ENCODE assay signal across 10 mouse cellular contexts in genomic region chr11:62911362-62911761, GRCm38 (mm10). TPM values are rescaled to one million over a fixed set of nuclear protein-coding genes. Genes with fewer than 3 reads are reported as not detected.
A peak's percentile ranks its signal among the peaks of the same experiment; 100 is the strongest.
DNase-seq lines count a peak whose midpoint lies in the region; ATAC-seq and TF ChIP-seq lines count a peak whose summit lies in the region.
"Had no signal": no experiment of that assay in that cellular context is flagged by ENCODE, and none has a peak within 500 bp of the region (broad histone marks: within the 10 kb centered on the region; RNA-seq: fewer than 3 reads in every experiment).

No protein-coding gene starts in this region.

- no peak overlapping the region for H3K4me3 ChIP-seq in embryonic facial prominence, embryonic 13.5 days
- no peak overlapping the region for H3K4me3 ChIP-seq in embryonic facial prominence, embryonic 10.5 days
- no peak overlapping the region for H3K4me3 ChIP-seq in layer of hippocampus, adult 2 months
- H3K4me3 ChIP-seq in hindbrain, postnatal 0 days (ENCODE audit: low read length) = no peak overlapping the region
- H3K4me3 ChIP-seq: lung, embryonic 15.5 days had no signal

- no peak overlapping the region for H3K4me2 ChIP-seq in embryonic facial prominence, embryonic 13.5 days
- no peak overlapping the region for H3K4me2 ChIP-seq in hindbrain, postnatal 0 days (ENCODE audit: low read depth, low read length)
- H3K4me2 ChIP-seq: lung, embryonic 15.5 days had no signal

- H3K9ac ChIP-seq in embryonic facial prominence, embryonic 13.5 days = no peak overlapping the region
- no peak overlapping the region for H3K9ac ChIP-seq in hindbrain, postnatal 0 days (replicated peaks; ENCODE audit: low read length)
- H3K9ac ChIP-seq: lung, embryonic 15.5 days had no signal

- peak overlapping the region; percentile 57 for H3K27ac ChIP-seq in embryonic facial prominence, embryonic 13.5 days
- no peak overlapping the region for H3K27ac ChIP-seq in embryonic facial prominence, embryonic 10.5 days (replicated peaks)
- peak overlapping the region; percentile 69 for H3K27ac ChIP-seq in layer of hippocampus, adult 2 months
- H3K27ac ChIP-seq in hindbrain, postnatal 0 days = no peak overlapping the region
- H3K27ac ChIP-seq: lung, embryonic 15.5 days had no signal

- TF ChIP-seq CTCF in layer of hippocampus, adult 2 months (conservative IDR thresholded peaks at IDR 0.05) = no peak
- TF ChIP-seq CTCF in hindbrain, postnatal 0 days (IDR thresholded peaks at IDR 0.05; ENCODE audit: low read depth) = no peak

- no peaks in the 10 kb centered on the region for H3K27me3 ChIP-seq in embryonic facial prominence, embryonic 13.5 days
- H3K27me3 ChIP-seq in embryonic facial prominence, embryonic 10.5 days (replicated peaks; ENCODE audit: low read depth, poor library complexity, severe bottlenecking) = 0 out of 2 replicates have a peak, but pooled peaks cover 5% of the 10 kb centered on the region
- no peaks in the 10 kb centered on the region for H3K27me3 ChIP-seq in hindbrain, postnatal 0 days (ENCODE audit: insufficient read depth, low read length)
- H3K27me3 ChIP-seq: lung, embryonic 15.5 days had no signal

- H3K36me3 ChIP-seq in embryonic facial prominence, embryonic 13.5 days = no peaks in the 10 kb centered on the region
- H3K36me3 ChIP-seq in embryonic facial prominence, embryonic 10.5 days (replicated peaks) = no peaks in the 10 kb centered on the region
- H3K36me3 ChIP-seq in hindbrain, postnatal 0 days (ENCODE audit: insufficient read depth, low read length) = no peaks in the 10 kb centered on the region
- H3K36me3 ChIP-seq: lung, embryonic 15.5 days had no signal

- no peaks in the 10 kb centered on the region for H3K9me3 ChIP-seq in embryonic facial prominence, embryonic 13.5 days
- H3K9me3 ChIP-seq in embryonic facial prominence, embryonic 10.5 days = no peaks in the 10 kb centered on the region
- H3K9me3 ChIP-seq in hindbrain, postnatal 0 days (ENCODE audit: low read length) = no peaks in the 10 kb centered on the region
- H3K9me3 ChIP-seq: lung, embryonic 15.5 days had no signal

- no peak for ATAC-seq in embryonic facial prominence, embryonic 13.5 days (ENCODE audit: insufficient number of reproducible peaks, insufficient read depth, low FRiP score, low TSS enrichment, low read depth)
- 0 out of 2 replicates have a peak, but pooled peaks have one; percentile 45 for ATAC-seq in hindbrain, postnatal 0 days

- WGBS in embryonic facial prominence, embryonic 13.5 days = 54% methylated on average over 8 of the region's 8 CpGs
- 73% methylated on average over 8 of the region's 8 CpGs for WGBS in embryonic facial prominence, embryonic 10.5 days
- WGBS in hindbrain, postnatal 0 days = 20% methylated on average over 8 of the region's 8 CpGs

- peaks cover 3% of the 10 kb centered on the region; the same call in 1 of the 2 replicates for H3K4me1 ChIP-seq in embryonic facial prominence, embryonic 13.5 days
- H3K4me1 ChIP-seq in embryonic facial prominence, embryonic 10.5 days = no peaks in the 10 kb centered on the region
- H3K4me1 ChIP-seq in hindbrain, postnatal 0 days (ENCODE audit: insufficient read depth, low read length) = peaks cover 7% of the 10 kb centered on the region; the same call in 1 of the 2 replicates

- no peak for DNase-seq in embryonic facial prominence, embryonic 10.5 days (ENCODE audit: low spot score)
- peak in 1 of 2 experiments; percentile 13 for DNase-seq in layer of hippocampus, adult 2 months (ENCODE audit: low spot score in 2 of 2)
- DNase-seq in layer of hippocampus, adult 8-10 months (ENCODE audit: low spot score in 2 of 2) = no peak
- DNase-seq in A20 (ENCODE audit: low read depth, low spot score) = peak; percentile 12
- DNase-seq in hindbrain, postnatal 0 days (ENCODE audit: low spot score) = peak; percentile 14
- no peak for DNase-seq in retina, embryonic 14.5 days (ENCODE audit: low spot score)
- DNase-seq in kidney, postnatal 14 days = no peak
- DNase-seq: layer of hippocampus, postnatal 36 days had no signal

RNA-seq across cellular contexts. Expression of gene Tvp23b, which starts 32.1 kb away (rescaled TPM):
- polyA plus RNA-seq in embryonic facial prominence, embryonic 13.5 days (2015; fragmentation: Nextera tagmentation; extraction: Ambion mirVana) = 72.7 and 76.8 TPM in 2 replicates
- 45.4 and 50.0 TPM in 2 replicates for polyA plus RNA-seq in embryonic facial prominence, embryonic 10.5 days (2016; fragmentation: Nextera tagmentation; extraction: Ambion mirVana)
- 10 to 100 TPM; 27.6 to 30.5 TPM for total RNA-seq in layer of hippocampus, adult 2 months (2021)
- 10 to 100 TPM; 32.5 to 35.7 (median 35.2) TPM for total RNA-seq in layer of hippocampus, adult 8-10 months (2022)
- total RNA-seq in hindbrain, postnatal 0 days (2014; rRNA removed) = 26.7 and 27.5 TPM in 2 replicates
- 41.5 and 42.6 TPM in 2 replicates for polyA plus RNA-seq in hindbrain, postnatal 0 days (2015; fragmentation: Nextera tagmentation; extraction: Ambion mirVana)

RNA-seq across cellular contexts. Expression of gene Cdrt4, which starts 39.6 kb away (rescaled TPM):
- polyA plus RNA-seq in embryonic facial prominence, embryonic 13.5 days (2015; fragmentation: Nextera tagmentation; extraction: Ambion mirVana) = 0.41 and 1.2 TPM in 2 replicates
- polyA plus RNA-seq in embryonic facial prominence, embryonic 10.5 days (2016; fragmentation: Nextera tagmentation; extraction: Ambion mirVana) = 0.29 TPM in 1 of 2 replicates, not detected in the other
- total RNA-seq in layer of hippocampus, adult 2 months (2021) = not detected
- total RNA-seq in layer of hippocampus, adult 8-10 months (2022) = under 1 TPM in 1 of 4 experiments, not detected in 3; 0.66 TPM
- not detected in 2 replicates for total RNA-seq in hindbrain, postnatal 0 days (2014; rRNA removed)
- polyA plus RNA-seq in hindbrain, postnatal 0 days (2015; fragmentation: Nextera tagmentation; extraction: Ambion mirVana) = 0.26 and 0.35 TPM in 2 replicates

Comparison
In these comparisons a context has a peak if more than half of its experiments do, and no peak if none do; other contexts are left out.
1. H3K27ac ChIP-seq: peak in embryonic facial prominence, embryonic 13.5 days (single experiment) and layer of hippocampus, adult 2 months (single experiment); none in embryonic facial prominence, embryonic 10.5 days (single experiment) and hindbrain, postnatal 0 days (single experiment).
2. DNase-seq: peak in A20 (single experiment) and hindbrain, postnatal 0 days (single experiment); none in embryonic facial prominence, embryonic 10.5 days (single experiment), layer of hippocampus, adult 8-10 months (0 of 2), retina, embryonic 14.5 days (single experiment) and kidney, postnatal 14 days (single experiment).